Comparison of ENCODE assay signal across 16 mouse cellular contexts in the genomic region with DNA sequence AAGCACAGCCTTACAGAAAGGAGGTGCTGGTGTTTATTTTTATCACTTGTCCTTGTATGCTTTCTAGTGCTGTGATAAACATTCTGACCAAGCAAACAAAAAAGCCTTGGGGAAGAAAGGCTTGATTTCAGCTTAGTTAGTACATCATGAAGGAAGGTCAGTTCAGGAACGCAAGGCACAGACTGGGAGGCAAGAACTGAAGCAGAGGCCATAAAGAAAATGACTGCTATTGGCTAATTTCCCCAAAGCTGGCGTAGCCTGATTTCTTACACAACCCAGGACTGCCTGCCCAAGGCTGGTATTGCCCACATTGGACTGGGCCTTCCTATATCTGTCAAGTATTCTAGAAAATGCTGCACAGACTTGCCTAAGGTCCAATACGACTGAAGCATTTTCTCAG.
"Had no signal": no experiment of that assay in that cellular context is flagged by ENCODE, and none has a peak within 500 bp of the region (broad histone marks: within the 10 kb centered on the region; RNA-seq: fewer than 3 reads in every experiment).

No protein-coding gene starts in this region.

- H3K4me3 ChIP-seq: kidney, embryonic 15.5 days; limb, embryonic 10.5 days; liver, embryonic 15.5 days; megakaryocyte, embryonic 14.5 days; midbrain, embryonic 15.5 days; neural tube, embryonic 12.5 days had no signal

- H3K9me3 ChIP-seq: kidney, embryonic 15.5 days; limb, embryonic 10.5 days; liver, embryonic 15.5 days; megakaryocyte, embryonic 14.5 days; midbrain, embryonic 15.5 days; neural tube, embryonic 12.5 days had no signal

- DNase-seq: kidney, adult 2 months; kidney, postnatal 14 days; lung, embryonic 14.5 days; lung, postnatal 10 days; lung, postnatal 4 days; thymus, adult 2 months; thymus, postnatal 36 days had no signal

- ATAC-seq: midbrain, embryonic 15.5 days had no signal

- H3K4me1 ChIP-seq: kidney, embryonic 15.5 days; limb, embryonic 10.5 days; liver, embryonic 15.5 days; megakaryocyte, embryonic 14.5 days; midbrain, embryonic 15.5 days; neural tube, embryonic 12.5 days had no signal

- H3K36me3 ChIP-seq: kidney, embryonic 15.5 days; limb, embryonic 10.5 days; liver, embryonic 15.5 days; midbrain, embryonic 15.5 days; neural tube, embryonic 12.5 days had no signal

- H3K9ac ChIP-seq: kidney, embryonic 15.5 days; liver, embryonic 15.5 days; lung, embryonic 14.5 days; midbrain, embryonic 15.5 days; neural tube, embryonic 12.5 days had no signal

- H3K27ac ChIP-seq: kidney, embryonic 15.5 days; limb, embryonic 10.5 days; liver, embryonic 15.5 days; midbrain, embryonic 15.5 days; neural tube, embryonic 12.5 days; stomach, postnatal 0 days had no signal

- H3K27me3 ChIP-seq: kidney, embryonic 15.5 days; liver, embryonic 15.5 days; megakaryocyte, embryonic 14.5 days; midbrain, embryonic 15.5 days; neural tube, embryonic 12.5 days had no signal

- H3K4me2 ChIP-seq: kidney, embryonic 15.5 days; liver, embryonic 11.5 days; liver, embryonic 15.5 days; lung, embryonic 14.5 days; midbrain, embryonic 11.5 days; midbrain, embryonic 15.5 days; neural tube, embryonic 12.5 days had no signal
